Mouse (Mus musculus) limb, embryonic 15.5 days (tissue): Measurements from ENCODE around the gene Ccdc148. TPM values are rescaled to one million over a fixed set of nuclear protein-coding genes. Genes with fewer than 3 reads are reported as not detected.

Experiments
- ATAC-seq: fragments of 200-750 bp; cut with Nextera tagmentation; 2 replicates; pipeline ENCODE4 v1.8.0; 2017; ENCODE audit warnings: low read depth, moderate TSS enrichment; ENCODE audit not compliant: insufficient number of reproducible peaks, low FRiP score, low TSS enrichment
- H3K27ac ChIP-seq: fragments of 300-500 bp; sonication (generic); 2 replicates; pipeline ENCODE4 v1.5.1; 2015; ENCODE audit warnings: moderate library complexity, mild to moderate bottlenecking, inconsistent platforms
- H3K27me3 ChIP-seq: fragments of 300-500 bp; sonication (generic); 2 replicates; pipeline ENCODE4 v1.6.1; 2015; ENCODE audit warnings: inconsistent platforms
- H3K36me3 ChIP-seq: fragments of 300-500 bp; sonication (generic); 2 replicates; pipeline ENCODE4 v1.6.1; 2015; ENCODE audit warnings: inconsistent platforms
- H3K4me1 ChIP-seq: fragments of 300-500 bp; sonication (generic); 2 replicates; pipeline ENCODE4 v1.6.1; 2015; ENCODE audit warnings: inconsistent platforms
- H3K4me2 ChIP-seq: fragments of 300-500 bp; sonication (generic); 2 replicates; pipeline ENCODE4 v1.6.1; 2015; ENCODE audit warnings: mild to moderate bottlenecking, inconsistent platforms
- H3K4me3 ChIP-seq: fragments of 300-500 bp; sonication (generic); 2 replicates; pipeline ENCODE4 v1.5.1; 2015; ENCODE audit warnings: mild to moderate bottlenecking, inconsistent platforms
- H3K9ac ChIP-seq: fragments of 300-500 bp; sonication (generic); 2 replicates; pipeline ENCODE4 v1.6.1; 2015; ENCODE audit warnings: inconsistent platforms
- H3K9me3 ChIP-seq: fragments of 300-500 bp; sonication (generic); 2 replicates; pipeline ENCODE4 v1.6.1; 2016; ENCODE audit warnings: inconsistent platforms
- WGBS: fragments of 180-500 bp; shearing (Covaris S2); methylation state at CpG from one replicate; pipeline ENCODE4 v1.1.7; 2015; 5-methylcytosine and 5-hydroxymethylcytosine counted together
- polyA plus RNA-seq: library from polyadenylated mRNA; unstranded; fragments of >200 nt; fragmentation: Nextera tagmentation; extraction: Ambion mirVana; gene quantifications from 2 replicates; pipeline ENCODE4 v1.2.1, GENCODE M21; 2015

Gene Ccdc148
- polyA plus RNA-seq, 1 experiment from 2014 or later, result 0.84 TPM

DNA sequence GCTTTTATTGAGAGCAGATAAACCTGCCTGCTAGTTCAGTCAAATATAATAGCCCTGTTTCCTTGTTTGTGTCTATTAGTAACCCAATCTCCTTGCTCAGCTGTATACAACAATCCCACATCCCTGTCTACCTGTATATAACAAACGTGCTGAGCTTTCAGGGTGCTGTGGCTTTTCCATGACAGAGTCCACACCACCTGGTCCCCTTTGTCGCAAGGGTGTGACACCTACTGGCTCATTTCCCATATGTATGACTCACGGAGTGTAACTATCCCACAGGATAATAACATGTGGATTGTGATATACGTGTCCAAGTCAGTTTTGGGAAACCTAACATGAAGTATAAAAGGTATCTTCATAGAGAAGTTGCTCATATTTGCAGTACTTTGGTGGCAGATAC, 318.0 kb downstream of the Ccdc148 start:
- 66% methylated on average over 4 of the region's 4 CpGs for WGBS
- no peaks in the 10 kb centered on the region for H3K4me1 ChIP-seq
- no peaks in the 10 kb centered on the region for H3K27me3 ChIP-seq
- H3K36me3 ChIP-seq, result no peaks in the 10 kb centered on the region
- no peak overlapping the region for H3K27ac ChIP-seq
- H3K9ac ChIP-seq, result no peak overlapping the region
- no peak overlapping the region for H3K4me3 ChIP-seq
- no peak overlapping the region for H3K4me2 ChIP-seq
- H3K9me3 ChIP-seq, result no peaks in the 10 kb centered on the region
- ATAC-seq, result no peak

DNA sequence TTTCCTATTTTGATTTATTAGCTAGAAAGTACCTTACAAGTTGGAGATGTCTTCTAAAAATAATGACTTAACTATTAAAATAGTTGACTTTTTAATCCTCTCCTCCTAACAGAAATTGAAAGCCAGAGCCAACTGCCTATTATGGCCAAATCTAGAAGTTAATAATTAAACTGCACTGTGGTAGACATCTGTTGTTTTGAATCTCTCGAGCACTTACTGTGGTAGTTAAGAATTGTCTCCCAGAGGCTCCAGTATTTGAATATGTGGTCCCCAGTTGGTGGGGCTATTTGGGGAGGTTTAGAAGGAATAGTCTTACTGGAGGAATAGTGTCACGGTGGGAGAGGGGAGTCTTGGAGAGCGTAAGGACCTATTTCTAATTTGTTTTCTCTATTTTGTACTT, 319.5 kb downstream of the Ccdc148 start:
- Histone ChIP-seq H3K4me3 (no peak overlapping the region), H3K4me2 (no peak overlapping the region), H3K27me3 (no peaks in the 10 kb centered on the region), H3K4me1 (no peaks in the 10 kb centered on the region; the same call in 1 of the 2 replicates), H3K36me3 (no peaks in the 10 kb centered on the region), H3K9me3 (no peaks in the 10 kb centered on the region), H3K27ac (no peak overlapping the region), H3K9ac (no peak overlapping the region)
- 71% methylated on average over 3 of the region's 3 CpGs for WGBS
- ATAC-seq, result no peak

DNA sequence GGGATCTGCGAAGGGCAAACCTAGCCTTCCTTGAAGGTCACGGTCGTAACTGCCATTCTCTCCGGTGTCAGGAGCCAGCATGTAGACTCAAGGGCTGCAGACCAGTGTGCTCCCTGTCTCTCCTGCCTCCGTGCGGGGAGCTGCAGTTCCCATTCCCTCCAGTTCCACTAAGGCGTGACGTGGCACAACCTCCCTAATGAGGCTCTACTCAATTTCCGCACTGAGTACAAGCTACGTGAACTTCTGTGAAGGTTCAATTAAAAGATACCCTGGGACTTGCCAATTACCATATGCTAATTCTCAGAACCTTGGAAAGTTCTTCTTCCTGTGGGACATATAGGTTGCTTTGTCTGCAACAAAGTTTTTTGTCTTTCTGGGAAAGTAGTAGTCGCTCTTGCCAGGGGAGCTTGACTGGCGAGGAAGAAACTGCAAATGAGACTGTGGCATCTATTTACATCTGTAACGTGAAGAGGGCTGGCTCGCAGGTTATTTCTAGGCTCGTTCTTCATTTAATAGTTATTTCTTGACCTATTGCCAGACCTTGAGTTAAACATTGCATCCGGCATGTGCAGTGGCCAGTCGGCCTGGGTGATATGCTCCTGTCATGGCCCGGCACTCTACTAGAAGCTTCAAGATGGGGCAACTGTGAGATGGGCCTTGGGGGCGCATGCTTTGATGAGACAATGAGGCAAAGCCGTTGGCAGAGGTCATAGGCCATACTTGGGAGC, 328.1 kb downstream of the Ccdc148 start:
- no peak overlapping the region for H3K9ac ChIP-seq
- no peaks in the 10 kb centered on the region for H3K36me3 ChIP-seq
- H3K4me3 ChIP-seq, result no peak overlapping the region
- no peak overlapping the region for H3K4me2 ChIP-seq
- ATAC-seq, result no peak
- H3K4me1 ChIP-seq, result peaks cover 10% of the 10 kb centered on the region
- H3K27me3 ChIP-seq, result no peaks in the 10 kb centered on the region
- no peak overlapping the region for H3K27ac ChIP-seq
- 85% methylated on average over 20 of the region's 20 CpGs for WGBS
- no peaks in the 10 kb centered on the region for H3K9me3 ChIP-seq

DNA sequence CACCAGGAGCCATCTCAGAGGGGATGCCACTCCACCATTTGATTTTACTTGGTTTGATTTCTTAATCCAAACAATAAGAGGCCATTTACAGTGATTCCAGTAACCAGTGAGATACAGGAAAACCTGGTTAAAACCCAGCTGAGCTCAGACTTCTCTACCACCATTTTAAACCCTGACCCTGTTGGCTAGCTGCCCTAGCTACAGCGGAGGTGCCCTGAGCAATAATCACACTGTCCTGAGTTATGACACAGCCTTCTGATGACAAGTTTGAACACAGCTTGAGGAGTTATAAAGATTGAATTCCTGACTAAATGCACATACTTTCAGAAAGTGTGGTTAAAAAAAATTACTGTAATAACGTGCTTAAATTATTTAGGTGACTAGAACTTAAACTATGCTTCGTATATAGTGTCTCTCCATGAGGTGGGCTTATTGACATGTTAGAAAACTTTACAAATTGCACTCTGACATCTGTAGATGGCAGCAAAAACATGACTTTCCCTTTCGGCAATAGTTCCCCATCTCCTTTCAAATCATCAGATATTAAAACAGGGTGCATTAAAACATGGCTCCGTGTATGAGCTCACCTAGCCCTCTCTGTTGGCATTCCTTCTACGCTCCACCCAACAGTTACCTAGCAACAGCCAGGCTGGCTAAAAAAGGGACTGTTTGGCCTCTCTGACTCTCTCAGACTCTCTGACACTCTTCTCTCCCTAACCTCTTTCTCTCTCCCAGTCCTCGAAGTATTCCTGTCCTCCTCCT, 330.3 kb downstream of the Ccdc148 start:
- ATAC-seq, result no peak
- Histone ChIP-seq H3K4me2 (no peak overlapping the region), H3K27ac (peak overlapping the region; percentile 33; the same call in 1 of the 2 replicates), H3K4me3 (no peak overlapping the region), H3K36me3 (no peaks in the 10 kb centered on the region), H3K4me1 (peaks cover 5% of the 10 kb centered on the region; the same call in 1 of the 2 replicates), H3K9me3 (no peaks in the 10 kb centered on the region), H3K9ac (no peak overlapping the region), H3K27me3 (no peaks in the 10 kb centered on the region)
- 34% methylated on average over 7 of the region's 7 CpGs for WGBS

DNA sequence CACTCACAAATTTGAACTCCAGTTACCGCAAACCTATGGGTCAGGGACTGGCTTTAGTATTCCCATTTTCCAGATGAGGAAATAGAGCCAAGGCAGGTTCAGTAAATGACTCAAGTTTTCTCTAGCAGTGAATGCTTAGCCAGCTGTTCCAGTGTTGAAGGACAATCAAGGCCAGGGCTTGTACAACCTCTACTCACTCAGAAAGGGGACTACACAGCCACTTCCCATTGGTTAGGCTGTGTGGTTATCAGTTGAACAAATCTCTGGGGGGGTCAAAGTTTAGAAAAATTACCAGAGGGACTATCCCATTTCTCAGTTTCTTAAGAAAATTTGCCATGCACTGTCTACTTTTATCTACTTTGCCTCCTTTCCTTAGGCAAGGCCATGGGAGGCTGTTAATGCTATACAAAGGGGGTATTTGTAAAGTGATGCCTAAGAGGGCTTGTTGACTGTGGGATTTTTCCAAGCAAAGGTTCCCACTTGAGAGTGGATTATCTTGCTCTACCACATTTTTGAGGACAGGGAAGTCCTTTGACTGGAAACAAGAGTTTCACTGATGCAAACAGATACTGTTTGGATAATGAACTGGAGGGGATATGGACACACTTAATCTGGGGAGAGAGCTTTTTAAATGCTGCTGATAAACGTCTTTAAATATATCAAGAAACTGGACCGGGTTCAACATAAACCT, 331.4 kb downstream of the Ccdc148 start:
- Histone ChIP-seq H3K4me2 (no peak overlapping the region), H3K4me1 (0 out of 2 replicates have a peak, but pooled peaks cover under 1% of the 10 kb centered on the region), H3K9ac (no peak overlapping the region), H3K9me3 (no peaks in the 10 kb centered on the region), H3K4me3 (no peak overlapping the region), H3K27ac (no peak overlapping the region; the same call in 1 of the 2 replicates), H3K27me3 (no peaks in the 10 kb centered on the region), H3K36me3 (no peaks in the 10 kb centered on the region)
- ATAC-seq, result no peak
- 50% methylated on average over 3 of the region's 3 CpGs for WGBS

DNA sequence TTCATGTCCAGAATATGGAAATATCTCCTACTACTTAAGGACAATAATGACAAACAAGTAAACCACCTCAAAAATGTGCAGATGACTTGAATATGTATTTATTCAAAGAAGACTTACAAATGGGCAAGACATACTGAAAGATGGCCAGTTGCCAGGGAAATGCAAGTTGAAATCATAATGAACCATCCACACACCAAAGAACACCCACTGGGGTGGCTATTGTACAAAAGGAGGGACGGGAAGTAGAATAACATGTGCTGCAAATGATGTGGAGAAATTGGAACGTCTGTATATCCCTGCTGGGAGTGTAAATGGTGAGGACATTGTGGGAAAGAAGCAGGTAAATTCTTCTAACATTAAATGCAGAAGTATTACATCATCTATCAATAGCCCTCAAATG, 347.5 kb downstream of the Ccdc148 start:
- Histone ChIP-seq H3K9ac (no peak overlapping the region), H3K36me3 (no peaks in the 10 kb centered on the region), H3K27me3 (no peaks in the 10 kb centered on the region), H3K4me2 (no peak overlapping the region), H3K4me3 (no peak overlapping the region), H3K27ac (no peak overlapping the region), H3K9me3 (no peaks in the 10 kb centered on the region), H3K4me1 (no peaks in the 10 kb centered on the region)
- 43% methylated on average over 2 of the region's 2 CpGs for WGBS
- ATAC-seq, result no peak

GRCm38 (mm10) chr2:58799623-58800022, 360.9 kb downstream of the Ccdc148 start:
- no peaks in the 10 kb centered on the region for H3K36me3 ChIP-seq
- H3K9ac ChIP-seq, result no peak overlapping the region
- no peak overlapping the region for H3K4me2 ChIP-seq
- no peaks in the 10 kb centered on the region for H3K27me3 ChIP-seq
- no peak for ATAC-seq
- WGBS, result 90% methylated on average over 5 of the region's 5 CpGs
- H3K4me3 ChIP-seq, result no peak overlapping the region
- no peak overlapping the region for H3K27ac ChIP-seq
- H3K4me1 ChIP-seq, result no peaks in the 10 kb centered on the region
- H3K9me3 ChIP-seq, result no peaks in the 10 kb centered on the region

DNA sequence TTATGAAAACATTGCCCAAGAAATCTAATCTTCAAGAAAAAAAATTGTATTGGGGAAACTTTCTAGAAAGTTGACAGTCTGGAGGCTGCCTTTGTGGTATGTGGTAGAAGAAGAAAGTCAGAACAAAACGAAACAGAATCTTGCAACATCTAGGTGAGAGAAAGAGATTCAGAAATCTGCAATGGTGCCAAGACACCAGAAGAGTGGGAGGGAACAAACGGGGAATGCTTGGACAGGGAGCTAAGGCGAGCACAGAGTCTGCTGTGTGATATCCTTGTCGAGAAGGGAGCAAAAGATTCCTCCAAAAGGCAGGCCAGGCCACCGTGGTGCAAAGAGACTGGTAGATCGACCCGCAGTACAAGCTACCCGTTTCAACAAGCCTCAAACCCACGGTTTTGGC, 361.4 kb downstream of the Ccdc148 start:
- Histone ChIP-seq H3K36me3 (no peaks in the 10 kb centered on the region), H3K4me2 (no peak overlapping the region), H3K27ac (no peak overlapping the region), H3K9ac (no peak overlapping the region), H3K27me3 (no peaks in the 10 kb centered on the region), H3K9me3 (no peaks in the 10 kb centered on the region), H3K4me1 (no peaks in the 10 kb centered on the region), H3K4me3 (no peak overlapping the region)
- WGBS, result 78% methylated on average over 9 of the region's 9 CpGs
- ATAC-seq, result no peak

GRCm38 (mm10) chr2:58797506-58797905, 363.0 kb downstream of the Ccdc148 start:
- Histone ChIP-seq H3K4me1 (no peaks in the 10 kb centered on the region), H3K27ac (no peak overlapping the region), H3K27me3 (no peaks in the 10 kb centered on the region), H3K36me3 (no peaks in the 10 kb centered on the region), H3K9me3 (no peaks in the 10 kb centered on the region), H3K4me2 (no peak overlapping the region), H3K4me3 (no peak overlapping the region), H3K9ac (no peak overlapping the region)
- 85% methylated on average over 4 of the region's 4 CpGs for WGBS
- no peak for ATAC-seq

GRCm38 (mm10) chr2:58795432-58795831, 365.1 kb downstream of the Ccdc148 start:
- no peaks in the 10 kb centered on the region for H3K36me3 ChIP-seq
- H3K9ac ChIP-seq, result no peak overlapping the region
- no peaks in the 10 kb centered on the region for H3K4me1 ChIP-seq
- H3K27me3 ChIP-seq, result no peaks in the 10 kb centered on the region
- no peaks in the 10 kb centered on the region for H3K9me3 ChIP-seq
- 85% methylated on average over 5 of the region's 5 CpGs for WGBS
- no peak overlapping the region for H3K4me3 ChIP-seq
- no peak for ATAC-seq
- no peak overlapping the region for H3K4me2 ChIP-seq
- H3K27ac ChIP-seq, result no peak overlapping the region

GRCm38 (mm10) chr2:58794489-58794888, 366.0 kb downstream of the Ccdc148 start:
- no peaks in the 10 kb centered on the region for H3K9me3 ChIP-seq
- WGBS, result 86% methylated on average over 15 of the region's 15 CpGs
- H3K4me3 ChIP-seq, result no peak overlapping the region
- no peak for ATAC-seq
- no peaks in the 10 kb centered on the region for H3K4me1 ChIP-seq
- H3K27me3 ChIP-seq, result no peaks in the 10 kb centered on the region
- no peak overlapping the region for H3K4me2 ChIP-seq
- no peak overlapping the region for H3K27ac ChIP-seq
- no peaks in the 10 kb centered on the region for H3K36me3 ChIP-seq
- H3K9ac ChIP-seq, result no peak overlapping the region

DNA sequence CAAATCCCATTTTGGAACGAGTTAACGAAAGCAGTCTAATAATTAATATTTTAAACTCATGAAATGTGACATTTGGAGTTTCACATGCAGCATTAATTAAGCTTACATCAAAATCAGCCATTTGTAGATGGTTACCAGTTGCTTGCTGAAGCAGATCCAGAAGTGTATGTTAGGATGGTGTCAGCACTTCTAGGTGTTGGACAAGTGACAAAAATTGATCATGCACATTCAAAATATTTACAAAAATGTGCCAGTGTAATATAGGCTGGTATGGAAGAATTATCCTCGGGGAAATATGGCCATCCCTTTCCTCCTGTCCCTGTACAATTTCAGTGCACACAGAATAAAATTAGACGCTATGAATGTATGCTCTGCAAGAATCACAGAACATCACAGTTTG, 370.1 kb downstream of the Ccdc148 start:
- no peaks in the 10 kb centered on the region for H3K9me3 ChIP-seq
- 57% methylated on average over 4 of the region's 4 CpGs for WGBS
- no peak overlapping the region for H3K4me3 ChIP-seq
- no peaks in the 10 kb centered on the region for H3K27me3 ChIP-seq
- peaks cover 5% of the 10 kb centered on the region; the same call in 1 of the 2 replicates for H3K4me1 ChIP-seq
- H3K4me2 ChIP-seq, result no peak overlapping the region
- ATAC-seq, result no peak
- H3K27ac ChIP-seq, result no peak overlapping the region
- H3K36me3 ChIP-seq, result no peaks in the 10 kb centered on the region
- no peak overlapping the region for H3K9ac ChIP-seq
